Mouse (Mus musculus): ENCODE results near the gene Zic1. TPM values are rescaled to one million over a fixed set of nuclear protein-coding genes. Genes with fewer than 3 reads are reported as not detected.

Gene Zic1
- polyA plus RNA-seq, 1 experiment from 2014 or later, result not detected

- Histone ChIP-seq H3K27me3 (replicated peaks; ENCODE audit: insufficient read depth, low read length) (peaks cover 37% of the 10 kb centered on the region), H3K4me3 (ENCODE audit: low read depth, low read length) (no peak overlapping the region), H3K9ac (replicated peaks; ENCODE audit: low read depth) (no peak overlapping the region), H3K9me3 (ENCODE audit: low read length) (no peaks in the 10 kb centered on the region), H3K4me1 (ENCODE audit: insufficient read depth, low read depth, low read length) (no peaks in the 10 kb centered on the region), H3K27ac (ENCODE audit: low read length) (no peak overlapping the region), H3K4me2 (replicated peaks; ENCODE audit: low read depth, low read length) (no peak overlapping the region), H3K36me3 (ENCODE audit: insufficient read depth, low read length) (no peaks in the 10 kb centered on the region)
- DNase-seq (ENCODE audit: low spot score) (no peak), ATAC-seq (no peak)
- TF ChIP-seq CTCF (IDR thresholded peaks at IDR 0.05) (no peak), EP300 (IDR thresholded peaks at IDR 0.05) (no peak)
- 3% methylated on average over 16 of the region's 16 CpGs for WGBS
These were observed 15.3 kb downstream of the Zic1 start for GRCm38 (mm10) chr9:91350211-91350791.

DNA sequence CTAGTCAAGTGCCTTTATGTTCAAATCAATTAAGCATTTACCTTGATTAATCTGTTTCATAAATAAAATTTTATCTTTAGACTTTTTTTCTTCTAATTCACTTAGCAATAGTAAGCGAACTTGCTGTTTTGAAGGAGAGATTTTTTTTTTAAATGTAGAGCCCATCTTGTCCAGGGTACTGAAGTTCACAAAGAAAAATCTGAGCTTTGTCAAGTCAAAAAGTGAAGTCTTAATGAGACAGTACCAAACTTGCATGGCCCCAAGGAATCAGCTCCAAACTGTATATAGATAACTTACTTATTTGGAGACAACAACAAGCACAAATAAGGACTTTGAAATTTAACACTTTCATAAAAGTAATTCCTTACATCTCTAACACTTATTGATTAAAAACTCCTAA, 16.9 kb downstream of the Zic1 start:
- no peak overlapping the region for H3K4me3 ChIP-seq (ENCODE audit: low read depth, low read length)
- H3K4me1 ChIP-seq (ENCODE audit: insufficient read depth, low read depth, low read length), result no peaks in the 10 kb centered on the region
- DNase-seq (ENCODE audit: low spot score) (no peak), ATAC-seq (no peak)
- H3K27me3 ChIP-seq (replicated peaks; ENCODE audit: insufficient read depth, low read length), result peaks cover 21% of the 10 kb centered on the region
- H3K4me2 ChIP-seq (replicated peaks; ENCODE audit: low read depth, low read length), result no peak overlapping the region
- TF ChIP-seq EP300 (IDR thresholded peaks at IDR 0.05) (no peak), CTCF (IDR thresholded peaks at IDR 0.05) (no peak)
- WGBS, result 27% methylated on average over 1 of the region's 1 CpGs
- no peaks in the 10 kb centered on the region for H3K36me3 ChIP-seq (ENCODE audit: insufficient read depth, low read length)
- H3K9me3 ChIP-seq (ENCODE audit: low read length), result no peaks in the 10 kb centered on the region
- H3K27ac ChIP-seq (ENCODE audit: low read length), result no peak overlapping the region
- H3K9ac ChIP-seq (replicated peaks; ENCODE audit: low read depth), result no peak overlapping the region

DNA sequence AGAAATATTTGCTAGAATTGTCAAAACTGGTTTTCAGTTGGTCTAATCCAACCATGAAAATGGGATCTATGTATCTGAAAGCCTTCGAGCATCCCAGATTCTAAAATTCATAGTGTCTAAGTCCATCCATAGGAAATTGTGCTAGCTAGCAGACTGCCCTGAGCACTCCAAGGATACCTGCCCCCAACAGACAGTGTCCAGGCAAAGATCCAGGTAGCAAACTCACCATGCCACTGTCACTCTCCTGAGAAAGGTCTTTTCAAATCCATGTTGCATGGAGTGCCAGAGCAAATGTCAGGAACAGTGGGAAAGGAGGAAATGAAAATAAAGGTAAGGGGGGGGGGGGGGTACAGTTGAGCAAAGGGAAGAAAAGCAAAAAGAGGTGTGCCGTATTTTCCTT, 18.0 kb downstream of the Zic1 start:
- H3K9me3 ChIP-seq (ENCODE audit: low read length), result no peaks in the 10 kb centered on the region
- WGBS, result 60% methylated on average over 2 of the region's 2 CpGs
- H3K4me1 ChIP-seq (ENCODE audit: insufficient read depth, low read depth, low read length), result no peaks in the 10 kb centered on the region

More for the DNA sequence above, 18.0 kb downstream of the Zic1 start:
- no peaks in the 10 kb centered on the region for H3K36me3 ChIP-seq (ENCODE audit: insufficient read depth, low read length)
- DNase-seq (ENCODE audit: low spot score), result no peak
- H3K4me3 ChIP-seq (ENCODE audit: low read depth, low read length), result no peak overlapping the region
- TF ChIP-seq CTCF (IDR thresholded peaks at IDR 0.05), result no peak
- no peak for TF ChIP-seq EP300 (IDR thresholded peaks at IDR 0.05)
- peaks cover 18% of the 10 kb centered on the region for H3K27me3 ChIP-seq (replicated peaks; ENCODE audit: insufficient read depth, low read length)
- no peak overlapping the region for H3K4me2 ChIP-seq (replicated peaks; ENCODE audit: low read depth, low read length)
- no peak overlapping the region for H3K9ac ChIP-seq (replicated peaks; ENCODE audit: low read depth)
- H3K27ac ChIP-seq (ENCODE audit: low read length), result no peak overlapping the region
- no peak for ATAC-seq

Other genes with a start within 250 kb of the Zic1 start
- not detected in 2 replicates for gene Zic4, start 3.4 kb downstream of the Zic1 start, polyA plus RNA-seq (2015; fragmentation: Nextera tagmentation; extraction: Ambion mirVana)